Mouse (Mus musculus): ENCODE measurements around the gene Efcab7. TPM values are rescaled to one million over a fixed set of nuclear protein-coding genes. Genes with fewer than 3 reads are reported as not detected.

Efcab7 gene
- polyA plus RNA-seq, 2 experiments = 4.0 to 6.1 TPM

- H3K36me3 ChIP-seq (replicated peaks; ENCODE audit: control insufficient read depth, insufficient read depth, low read depth) = no peaks in the 10 kb centered on the region
- TF ChIP-seq CTCF (IDR thresholded peaks at IDR 0.05; ENCODE audit: low read depth) = no peak
- TF ChIP-seq EP300 (IDR thresholded peaks at IDR 0.05; ENCODE audit: low read depth) = no peak
- no peaks in the 10 kb centered on the region for H3K9me3 ChIP-seq (ENCODE audit: control insufficient read depth, low read length)
- 46% methylated on average over 3 of the region's 3 CpGs for WGBS (ENCODE audit: insufficient replicate concordance)
- DNase-seq (ENCODE audit: low read depth in 3 of 3, low spot score in 3 of 3) (no peak), ATAC-seq (ENCODE audit: insufficient read depth) (no peak)
- no peak overlapping the region for H3K9ac ChIP-seq (replicated peaks)
- no peak overlapping the region for H3K27ac ChIP-seq
- no peak overlapping the region for H3K4me3 ChIP-seq (ENCODE audit: insufficient read depth in 1 of 2, low read depth in 2 of 2, low read length in 2 of 2)
- no peak overlapping the region for H3K4me2 ChIP-seq (ENCODE audit: low read depth)
- no peaks in the 10 kb centered on the region; a peak in 1 of 4 replicates for H3K4me1 ChIP-seq (replicated peaks; ENCODE audit: control insufficient read depth in 2 of 2, insufficient read depth in 2 of 2, low read length in 1 of 2)
- no peaks in the 10 kb centered on the region for H3K27me3 ChIP-seq (ENCODE audit: control insufficient read depth, insufficient read depth, low read length)
These were observed 130.3 kb downstream of the Efcab7 start for GRCm38 (mm10) chr4:99959308-99959707.

Other genes starting within 250 kb of the Efcab7 start
- gene Foxd3, start 172.9 kb upstream of the Efcab7 start, polyA plus RNA-seq (2012; rRNA removed) = 0.01 TPM in 1 of 2 replicates, not detected in the other
- gene Foxd3, start 172.9 kb upstream of the Efcab7 start, polyA plus RNA-seq (2014; fragmentation: Nextera tagmentation; extraction: Ambion mirVana) = not detected in 2 replicates
- 8.0 and 8.2 TPM in 2 replicates for gene Alg6, start 113.5 kb upstream of the Efcab7 start, polyA plus RNA-seq (2012; rRNA removed)
- 10.6 and 11.2 TPM in 2 replicates for gene Alg6, start 113.5 kb upstream of the Efcab7 start, polyA plus RNA-seq (2014; fragmentation: Nextera tagmentation; extraction: Ambion mirVana)
- gene Pgm1, start 100.2 kb downstream of the Efcab7 start, polyA plus RNA-seq (2012; rRNA removed) = 23.7 and 26.1 TPM in 2 replicates
- 53.2 and 54.0 TPM in 2 replicates for gene Pgm1, start 100.2 kb downstream of the Efcab7 start, polyA plus RNA-seq (2014; fragmentation: Nextera tagmentation; extraction: Ambion mirVana)
- gene Itgb3bp, start 100.6 kb downstream of the Efcab7 start, polyA plus RNA-seq (2012; rRNA removed) = 2.3 and 4.6 TPM in 2 replicates
- 24.8 and 26.1 TPM in 2 replicates for gene Itgb3bp, start 100.6 kb downstream of the Efcab7 start, polyA plus RNA-seq (2014; fragmentation: Nextera tagmentation; extraction: Ambion mirVana)

All from liver, embryonic 14.5 days (tissue).